Mouse (Mus musculus) stomach, embryonic 14.5 days (tissue): Measurements from ENCODE around the gene Gabrb3. TPM values are rescaled to one million over a fixed set of nuclear protein-coding genes. Genes with fewer than 3 reads are reported as not detected.

Source experiments
- ATAC-seq: fragments of 200-750 bp; cut with Nextera tagmentation; 2 replicates; pipeline ENCODE4 v1.8.0; 2017; ENCODE audit warnings: low read depth, moderate TSS enrichment; ENCODE audit not compliant: insufficient number of reproducible peaks, insufficient read depth, low FRiP score
- H3K27ac ChIP-seq: fragments of 300-500 bp; sonication (generic); 2 replicates; pipeline ENCODE4 v1.5.1; 2014; ENCODE audit warnings: mild to moderate bottlenecking, low read length, moderate library complexity, mixed read lengths
- H3K27me3 ChIP-seq: fragments of 300-500 bp; sonication (generic); 2 replicates; pipeline ENCODE4 v1.6.1; 2014; ENCODE audit warnings: low read length, control low read depth, mixed read lengths; ENCODE audit not compliant: control insufficient read depth, insufficient read depth
- H3K36me3 ChIP-seq: fragments of 300-500 bp; sonication (generic); 2 replicates; pipeline ENCODE4 v1.6.1; 2014; ENCODE audit warnings: mild to moderate bottlenecking, control low read depth, low read length, moderate library complexity, mixed read lengths; ENCODE audit not compliant: control insufficient read depth, insufficient read depth
- H3K4me1 ChIP-seq: fragments of 300-500 bp; sonication (generic); 2 replicates; pipeline ENCODE4 v1.6.1; 2014; ENCODE audit warnings: low read length, control low read depth, mixed read lengths; ENCODE audit not compliant: control insufficient read depth, insufficient read depth
- H3K4me2 ChIP-seq: fragments of 300-500 bp; sonication (generic); replicated peaks from 2 replicates; pipeline ENCODE4 v1.6.1; 2014; ENCODE audit warnings: low read depth, low read length, control low read depth
- H3K4me3 ChIP-seq: fragments of 300-500 bp; sonication (generic); 2 replicates; pipeline ENCODE4 v1.5.1; 2014; ENCODE audit warnings: low read depth, low read length, control low read depth
- H3K9ac ChIP-seq: fragments of 300-500 bp; sonication (generic); replicated peaks from 2 replicates; pipeline ENCODE4 v1.6.1; 2014; ENCODE audit warnings: low read depth, mild to moderate bottlenecking, control low read depth, low read length, moderate library complexity, mixed read lengths
- H3K9me3 ChIP-seq: fragments of 300-500 bp; sonication (generic); 2 replicates; pipeline ENCODE4 v1.6.1; 2016; ENCODE audit warnings: low read depth, low read length, control low read depth; ENCODE audit not compliant: control insufficient read depth
- WGBS: fragments of 180-500 bp; shearing (Covaris S2); extraction: QIAGEN DNeasy Blood & Tissue Kit; methylation state at CpG from one replicate; pipeline ENCODE4 v1.1.7; 2014; 5-methylcytosine and 5-hydroxymethylcytosine counted together
- polyA plus RNA-seq: library from polyadenylated mRNA; unstranded; fragments of >200 nt; fragmentation: Nextera tagmentation; extraction: Ambion mirVana; gene quantifications from 2 replicates; pipeline ENCODE4 v1.2.1, GENCODE M21; 2014

Gene Gabrb3
- polyA plus RNA-seq, 1 experiment from 2014 or later: 5.1 TPM

- Histone ChIP-seq H3K9ac (no peak overlapping the region), H3K9me3 (no peaks in the 10 kb centered on the region), H3K36me3 (no peaks in the 10 kb centered on the region), H3K4me2 (no peak overlapping the region), H3K4me1 (no peaks in the 10 kb centered on the region), H3K4me3 (no peak overlapping the region), H3K27ac (no peak overlapping the region), H3K27me3 (peaks cover 9% of the 10 kb centered on the region; the same call in 1 of the 2 replicates)
- 75% methylated on average over 4 of the region's 4 CpGs for WGBS
- no peak for ATAC-seq
These were observed 83.3 kb downstream of the Gabrb3 start for GRCm38 (mm10) chr7:57502809-57503208.

DNA sequence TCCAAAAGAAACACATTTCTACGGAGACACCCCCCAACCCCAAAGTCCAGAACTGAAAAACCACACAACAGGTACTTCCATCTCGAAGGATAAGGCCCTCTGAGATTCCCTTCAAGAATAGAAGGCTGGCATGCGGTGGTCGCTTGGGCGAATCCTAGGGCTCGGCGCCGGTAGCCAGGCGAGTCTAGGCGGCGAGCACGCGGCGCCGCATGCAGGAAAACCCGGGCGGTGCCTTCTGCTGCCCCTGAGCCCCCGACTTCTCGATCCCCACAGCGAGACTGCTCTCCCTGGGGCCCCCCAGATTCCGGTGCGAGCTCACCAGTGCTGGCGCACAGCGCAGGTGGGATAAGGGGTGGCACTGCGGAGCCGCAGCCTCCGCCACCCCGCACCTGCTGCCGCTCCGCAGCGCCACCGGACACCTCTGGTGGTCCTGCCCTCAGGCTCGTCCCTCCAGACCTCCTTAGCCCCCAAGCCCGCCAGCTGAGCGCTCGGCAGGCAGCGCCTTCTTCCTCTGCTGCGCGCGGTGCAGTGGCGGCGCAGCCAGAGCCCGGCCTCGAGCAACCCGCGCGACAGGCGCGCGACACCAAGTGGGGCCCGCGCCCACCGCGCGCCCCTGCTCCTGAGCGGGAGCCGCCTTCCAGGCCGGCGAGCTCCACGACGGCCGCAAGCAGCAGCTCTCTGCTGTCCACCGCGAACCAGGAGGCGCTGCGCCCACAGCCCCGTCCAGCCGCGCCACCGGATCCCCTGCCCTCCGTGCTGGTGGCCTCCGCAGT lies 89.6 kb downstream of the Gabrb3 start:
- peak overlapping the region; percentile 62 for H3K4me2 ChIP-seq
- H3K27me3 ChIP-seq: peaks cover 36% of the 10 kb centered on the region
- H3K36me3 ChIP-seq: no peaks in the 10 kb centered on the region
- H3K4me3 ChIP-seq: peak overlapping the region; percentile 42
- H3K9me3 ChIP-seq: no peaks in the 10 kb centered on the region
- H3K4me1 ChIP-seq: 0 out of 2 replicates have a peak, but pooled peaks cover 3% of the 10 kb centered on the region
- ATAC-seq: peak; percentile 34; the same call in 1 of the 2 replicates
- no peak overlapping the region; the same call in 1 of the 2 replicates for H3K9ac ChIP-seq
- 2% methylated on average over 71 of the region's 72 CpGs for WGBS
- H3K27ac ChIP-seq: no peak overlapping the region

- 0 out of 2 replicates have a peak, but pooled peaks cover 3% of the 10 kb centered on the region for H3K4me1 ChIP-seq
- H3K36me3 ChIP-seq: no peaks in the 10 kb centered on the region
- H3K9me3 ChIP-seq: no peaks in the 10 kb centered on the region
- no peak within 1 kb of the TSS; the same call in 1 of the 2 replicates for H3K9ac ChIP-seq
- peak within 1 kb of the TSS; percentile 62 for H3K4me2 ChIP-seq
- H3K27ac ChIP-seq: no peak within 1 kb of the TSS
- peak; percentile 70 for ATAC-seq
- peak within 1 kb of the TSS; percentile 42 for H3K4me3 ChIP-seq
- peaks cover 36% of the 10 kb centered on the region for H3K27me3 ChIP-seq
- WGBS: under 1% methylated on average over 58 of the region's 59 CpGs
These were observed 90.2 kb downstream of the Gabrb3 start, which contains the start of gene Gabra5 for GRCm38 (mm10) chr7:57509681-57510141. TSS of gene Gabra5 (minus strand) at chr7:57510059.

- Histone ChIP-seq H3K27ac (no peak overlapping the region), H3K36me3 (no peaks in the 10 kb centered on the region), H3K4me3 (no peak overlapping the region), H3K9ac (no peak overlapping the region), H3K9me3 (no peaks in the 10 kb centered on the region), H3K27me3 (peaks cover 26% of the 10 kb centered on the region), H3K4me2 (no peak overlapping the region), H3K4me1 (0 out of 2 replicates have a peak, but pooled peaks cover 3% of the 10 kb centered on the region)
- 28% methylated on average over 3 of the region's 3 CpGs for WGBS
- ATAC-seq: no peak
These were observed 93.5 kb downstream of the Gabrb3 start for GRCm38 (mm10) chr7:57512955-57513354.

GRCm38 (mm10) chr7:57529451-57529850 lies 110.0 kb downstream of the Gabrb3 start:
- Histone ChIP-seq H3K9me3 (no peaks in the 10 kb centered on the region), H3K4me3 (no peak overlapping the region), H3K4me1 (no peaks in the 10 kb centered on the region), H3K9ac (no peak overlapping the region), H3K36me3 (no peaks in the 10 kb centered on the region), H3K27me3 (no peaks in the 10 kb centered on the region), H3K27ac (no peak overlapping the region), H3K4me2 (no peak overlapping the region)
- 80% methylated on average over 4 of the region's 4 CpGs for WGBS
- ATAC-seq: no peak

DNA sequence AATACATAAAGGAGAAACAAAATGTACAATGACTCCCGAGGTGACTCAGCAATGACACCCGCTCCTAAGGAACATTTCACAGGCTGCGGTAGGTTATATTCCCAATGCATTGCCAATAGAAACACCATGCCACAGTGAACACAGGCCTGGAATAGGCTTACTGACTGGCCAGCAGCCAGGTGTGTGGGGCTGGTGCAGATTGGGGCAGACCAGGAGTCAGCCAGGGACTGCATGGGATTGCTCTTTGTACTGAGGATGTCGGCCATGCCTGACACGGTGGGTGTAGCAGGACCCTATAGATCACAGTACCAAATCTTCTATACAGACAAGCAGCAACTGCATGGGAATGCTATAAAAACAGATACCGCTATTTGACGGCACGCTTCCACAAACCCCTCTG lies 110.5 kb downstream of the Gabrb3 start:
- no peak overlapping the region for H3K27ac ChIP-seq
- H3K4me2 ChIP-seq: no peak overlapping the region
- H3K4me3 ChIP-seq: no peak overlapping the region
- no peak overlapping the region for H3K9ac ChIP-seq
- no peaks in the 10 kb centered on the region for H3K27me3 ChIP-seq
- 87% methylated on average over 8 of the region's 8 CpGs for WGBS
- H3K4me1 ChIP-seq: no peaks in the 10 kb centered on the region
- no peaks in the 10 kb centered on the region for H3K9me3 ChIP-seq
- no peaks in the 10 kb centered on the region for H3K36me3 ChIP-seq
- ATAC-seq: no peak

DNA sequence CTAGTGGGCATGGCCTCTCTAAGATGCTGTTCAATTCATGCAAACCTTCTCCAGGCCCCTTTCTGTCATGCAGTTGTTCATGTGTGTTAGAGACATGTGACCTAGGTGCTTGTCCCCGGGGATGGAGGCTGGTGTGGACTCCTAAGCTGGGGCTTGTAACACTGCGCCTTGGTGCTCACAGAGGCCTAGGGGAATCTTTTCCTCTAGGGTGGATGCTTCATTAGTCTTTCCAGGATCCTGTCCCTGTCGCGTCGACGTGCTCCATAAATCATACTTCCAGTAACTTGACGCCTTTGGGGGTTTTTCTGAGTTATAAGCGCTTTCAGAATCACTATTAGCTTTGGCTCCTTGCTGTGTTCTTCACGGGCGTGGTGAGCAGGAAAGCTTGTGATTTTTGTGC lies 113.2 kb downstream of the Gabrb3 start:
- no peak for ATAC-seq
- Histone ChIP-seq H3K27ac (no peak overlapping the region), H3K9me3 (no peaks in the 10 kb centered on the region), H3K9ac (no peak overlapping the region), H3K4me1 (no peaks in the 10 kb centered on the region), H3K36me3 (no peaks in the 10 kb centered on the region), H3K4me3 (no peak overlapping the region), H3K4me2 (no peak overlapping the region), H3K27me3 (no peaks in the 10 kb centered on the region)
- WGBS: 57% methylated on average over 10 of the region's 10 CpGs

GRCm38 (mm10) chr7:57538565-57538964 lies 119.1 kb downstream of the Gabrb3 start:
- no peaks in the 10 kb centered on the region for H3K27me3 ChIP-seq
- H3K9me3 ChIP-seq: no peaks in the 10 kb centered on the region
- no peaks in the 10 kb centered on the region for H3K36me3 ChIP-seq
- no peak overlapping the region for H3K9ac ChIP-seq
- no peak overlapping the region for H3K27ac ChIP-seq
- WGBS: 20% methylated on average over 7 of the region's 7 CpGs
- ATAC-seq: no peak
- H3K4me3 ChIP-seq: no peak overlapping the region
- H3K4me2 ChIP-seq: no peak overlapping the region
- H3K4me1 ChIP-seq: no peaks in the 10 kb centered on the region
